Mouse (Mus musculus): ENCODE measurements around the gene Foxg1.

DNA sequence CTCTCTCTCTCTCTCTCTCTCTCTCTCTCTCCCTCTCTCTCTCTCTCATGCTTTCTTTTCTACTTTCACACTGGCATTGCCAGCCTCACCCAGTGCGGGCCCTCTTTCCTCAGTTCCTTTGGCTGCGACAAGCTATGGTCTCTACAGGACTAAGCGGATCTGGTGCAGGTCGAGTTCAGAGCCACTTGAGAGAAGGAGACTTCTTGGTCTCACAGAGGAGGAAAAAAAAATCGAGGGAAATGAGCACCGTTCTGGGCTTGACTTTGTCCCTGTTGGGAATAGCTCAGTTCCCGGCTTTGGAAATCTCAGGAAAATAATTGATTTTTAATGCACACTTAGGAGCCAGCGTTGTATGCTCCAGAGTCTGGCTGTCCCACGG, 8.5 kb downstream of the Foxg1 start:
- no peak for TF ChIP-seq EP300 (IDR thresholded peaks at IDR 0.05; ENCODE audit: low read depth)
- no peak for TF ChIP-seq CTCF (IDR thresholded peaks at IDR 0.05; ENCODE audit: low read depth)

Data from liver, postnatal 0 days (tissue).